ENCODE assay signal across 16 mouse cellular contexts in genomic region chr7:134771314-134771713, GRCm38 (mm10).
"Had no signal": no experiment of that assay in that cellular context is flagged by ENCODE, and none has a peak within 500 bp of the region (broad histone marks: within the 10 kb centered on the region; RNA-seq: fewer than 3 reads in every experiment).

No protein-coding gene starts in this region.

- H3K4me3 ChIP-seq: liver, embryonic 15.5 days; midbrain, embryonic 10.5 days; midbrain, embryonic 12.5 days; midbrain, embryonic 15.5 days; neural tube, embryonic 12.5 days had no signal

- H3K9ac ChIP-seq: liver, embryonic 15.5 days; lung, embryonic 14.5 days; midbrain, embryonic 12.5 days; midbrain, embryonic 15.5 days; neural tube, embryonic 12.5 days had no signal

- H3K36me3 ChIP-seq: liver, embryonic 15.5 days had no signal

- H3K4me2 ChIP-seq: liver, embryonic 15.5 days; lung, embryonic 14.5 days; midbrain, embryonic 12.5 days; midbrain, embryonic 15.5 days; neural tube, embryonic 12.5 days had no signal

- H3K27me3 ChIP-seq: liver, embryonic 15.5 days; midbrain, embryonic 12.5 days; midbrain, embryonic 15.5 days; neural tube, embryonic 12.5 days had no signal

- H3K27ac ChIP-seq: liver, embryonic 15.5 days; midbrain, embryonic 10.5 days; midbrain, embryonic 12.5 days; midbrain, embryonic 15.5 days; neural tube, embryonic 12.5 days had no signal

- DNase-seq: lung, adult 18-20 months; lung, embryonic 14.5 days; lung, postnatal 10 days; lung, postnatal 4 days; right cerebral cortex, adult 18-20 months; right cerebral cortex, postnatal 25 days; right cerebral cortex, postnatal 4 days; spleen, adult 18-20 months; thymus, adult 18-20 months; thymus, postnatal 25 days; thymus, postnatal 4 days had no signal

- H3K9me3 ChIP-seq: liver, embryonic 15.5 days; midbrain, embryonic 10.5 days; midbrain, embryonic 12.5 days; midbrain, embryonic 15.5 days; neural tube, embryonic 12.5 days had no signal

- ATAC-seq: midbrain, embryonic 15.5 days had no signal

- H3K4me1 ChIP-seq: liver, embryonic 15.5 days had no signal
